Mouse (Mus musculus) MEL (cell line): ENCODE data around the gene Grb2.

Experiments used
- CTCF ChIP-seq, 3 experiments: IDR thresholded peaks in 2 of 3; conservative IDR thresholded peaks in 1 of 3; 2 replicates each; pipeline ENCODE4 v1.5.1; 2011 to 2012; ENCODE audit warnings: low read length in 3 of 3, low read depth in 2 of 3, mild to moderate bottlenecking in 2 of 3, improper control_type of control experiment in 1 of 3, inconsistent platforms in 1 of 3, mixed read lengths in 1 of 3, moderate library complexity in 1 of 3; ENCODE audit not compliant: control insufficient read depth in 1 of 3, insufficient read depth in 1 of 3, poor library complexity in 1 of 3, severe bottlenecking in 1 of 3
- EP300 ChIP-seq, 2 experiments: IDR thresholded peaks; 2 replicates each; pipeline ENCODE4 v1.6.1; 2011; ENCODE audit warnings: improper control_type of control experiment in 2 of 2, low read length in 2 of 2, low read depth in 1 of 2, mild to moderate bottlenecking in 1 of 2
- GABPA ChIP-seq: IDR thresholded peaks from 2 replicates; pipeline ENCODE4 v1.6.1; 2012; ENCODE audit warnings: low read depth, mild to moderate bottlenecking, inconsistent platforms, low read length, improper control_type of control experiment, moderate library complexity
- GATA1 ChIP-seq: IDR thresholded peaks from 2 replicates; pipeline ENCODE4 v1.6.1; 2011; ENCODE audit warnings: low read depth, low read length, improper control_type of control experiment
- MAX ChIP-seq: IDR thresholded peaks from 2 replicates; pipeline ENCODE4 v1.6.1; 2011; ENCODE audit warnings: low read length, improper control_type of control experiment
- MAZ ChIP-seq: IDR thresholded peaks from 2 replicates; pipeline ENCODE4 v1.6.1; 2012; ENCODE audit warnings: low read depth, mild to moderate bottlenecking, inconsistent platforms, low read length, improper control_type of control experiment
- MXI1 ChIP-seq: IDR thresholded peaks from 2 replicates; pipeline ENCODE4 v1.6.1; 2011; ENCODE audit warnings: mild to moderate bottlenecking, low read depth, low read length, improper control_type of control experiment
- MYC ChIP-seq: IDR thresholded peaks from 2 replicates; pipeline ENCODE4 v1.6.1; 2011; ENCODE audit warnings: low read depth, mild to moderate bottlenecking, low read length, improper control_type of control experiment, moderate library complexity
- NRF1 ChIP-seq: IDR thresholded peaks from 2 replicates; pipeline ENCODE4 v1.6.1; 2014; ENCODE audit warnings: low read depth, mild to moderate bottlenecking, inconsistent platforms, low read length, improper control_type of control experiment, moderate library complexity; ENCODE audit not compliant: poor library complexity, insufficient read depth, severe bottlenecking
- POLR2A ChIP-seq, 2 experiments: IDR thresholded peaks; 2 replicates each; pipeline ENCODE4 v1.6.1; 2011 to 2012; ENCODE audit warnings: low read length in 2 of 2, mild to moderate bottlenecking in 2 of 2, control low read depth in 1 of 2, improper control_type of control experiment in 1 of 2, low read depth in 1 of 2, moderate library complexity in 1 of 2; ENCODE audit not compliant: control insufficient read depth in 1 of 2, insufficient read depth in 1 of 2, poor library complexity in 1 of 2
- UBTF ChIP-seq: IDR thresholded peaks from 2 replicates; pipeline ENCODE4 v1.6.1; 2012; ENCODE audit warnings: low read depth, mild to moderate bottlenecking, inconsistent platforms, low read length, improper control_type of control experiment, moderate library complexity, borderline replicate concordance; ENCODE audit not compliant: insufficient read depth
- USF1 ChIP-seq: IDR thresholded peaks from 2 replicates; pipeline ENCODE4 v1.6.1; 2014; ENCODE audit warnings: low read depth, mild to moderate bottlenecking, inconsistent platforms, low read length, improper control_type of control experiment, moderate library complexity
- USF2 ChIP-seq, 2 experiments: IDR thresholded peaks; 2 replicates each; pipeline ENCODE4 v1.6.1; 2011 to 2012; ENCODE audit warnings: improper control_type of control experiment in 2 of 2, low read length in 2 of 2, borderline replicate concordance in 1 of 2, inconsistent platforms in 1 of 2, low read depth in 1 of 2, mild to moderate bottlenecking in 1 of 2; ENCODE audit not compliant: insufficient read depth in 1 of 2
- ZMIZ1 ChIP-seq: IDR thresholded peaks from 2 replicates; pipeline ENCODE4 v1.6.1; 2012; ENCODE audit warnings: low read depth, mild to moderate bottlenecking, inconsistent platforms, low read length, improper control_type of control experiment, moderate library complexity

DNA sequence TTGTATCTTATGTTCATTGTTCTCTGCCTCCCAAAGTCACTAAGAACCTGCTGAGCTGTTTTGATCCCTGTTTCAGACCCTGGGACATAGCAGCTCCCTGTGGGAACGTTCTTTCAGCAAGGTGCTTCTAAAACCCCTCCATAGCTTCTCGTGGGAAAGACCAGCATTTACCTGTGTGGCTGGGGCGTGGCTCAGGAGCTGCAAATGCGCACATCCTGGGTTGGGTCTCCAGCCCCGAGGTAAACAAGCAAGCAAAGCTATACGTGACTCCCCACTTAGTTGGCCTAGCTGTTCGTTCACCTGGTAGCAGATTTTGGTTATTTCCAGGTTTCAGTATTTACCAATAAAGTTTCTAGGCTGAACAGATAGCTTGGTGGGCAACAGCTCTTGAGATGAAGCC, 76.2 kb downstream of the Grb2 start:
- no peak for TF ChIP-seq UBTF
- no peak for TF ChIP-seq POLR2A (IDR thresholded peaks at IDR 0.05; ENCODE audit: control insufficient read depth in 1 of 2, insufficient read depth in 1 of 2, low read depth in 1 of 2, low read length in 2 of 2, poor library complexity in 1 of 2)
- no peak for TF ChIP-seq CTCF (IDR thresholded peaks at IDR 0.05 in 2 of 3, conservative IDR thresholded peaks at IDR 0.05 in 1 of 3; ENCODE audit: control insufficient read depth in 1 of 3, insufficient read depth in 1 of 3, low read depth in 2 of 3, low read length in 3 of 3, poor library complexity in 1 of 3, severe bottlenecking in 1 of 3)
- TF ChIP-seq NRF1 = no peak
- TF ChIP-seq MXI1 = no peak
- TF ChIP-seq MYC = no peak
- no peak for TF ChIP-seq USF2 (IDR thresholded peaks at IDR 0.05; ENCODE audit: borderline replicate concordance in 1 of 2, insufficient read depth in 1 of 2, low read depth in 1 of 2, low read length in 2 of 2)
- TF ChIP-seq GATA1 = no peak
- no peak for TF ChIP-seq ZMIZ1
- TF ChIP-seq GABPA = no peak
- no peak for TF ChIP-seq MAX
- no peak for TF ChIP-seq USF1
- no peak for TF ChIP-seq MAZ
- TF ChIP-seq EP300 (IDR thresholded peaks at IDR 0.05; ENCODE audit: low read depth in 1 of 2, low read length in 2 of 2) = no peak
